Mouse (Mus musculus) heart, postnatal 0 days (tissue): ENCODE measurements around the gene March1.

Source experiments
- CTCF ChIP-seq: IDR thresholded peaks from 2 replicates; pipeline ENCODE4 v1.5.1; 2016; ENCODE audit warnings: antibody characterized with exemption, control low read depth, low read depth
- EP300 ChIP-seq: IDR thresholded peaks from 2 replicates; pipeline ENCODE4 v1.6.1; 2016; ENCODE audit warnings: antibody characterized with exemption, low read depth

- TF ChIP-seq CTCF (no peak), EP300 (no peak)
These were observed 872.9 kb downstream of the March1 start for GRCm38 (mm10) chr8:66490624-66491023.
